Mouse (Mus musculus) ES-Bruce4 (cell line): ENCODE results near the gene Gja4. TPM values are rescaled to one million over a fixed set of nuclear protein-coding genes. Genes with fewer than 3 reads are reported as not detected.
A peak's percentile ranks its signal among the peaks of the same experiment; 100 is the strongest.

Source experiments
- H3K27ac ChIP-seq: 2 replicates; pipeline ENCODE4 v1.5.1; 2012; ENCODE audit warnings: low read length, inconsistent platforms; ENCODE audit not compliant: insufficient read depth
- H3K27me3 ChIP-seq: 2 replicates; pipeline ENCODE4 v1.6.1; 2012; ENCODE audit warnings: mild to moderate bottlenecking, low read length, inconsistent platforms; ENCODE audit not compliant: control insufficient read depth, poor library complexity, insufficient read depth, severe bottlenecking
- H3K36me3 ChIP-seq: 2 replicates; pipeline ENCODE4 v1.6.1; 2012; ENCODE audit warnings: inconsistent platforms, mild to moderate bottlenecking, low read length, moderate library complexity; ENCODE audit not compliant: control insufficient read depth, poor library complexity, insufficient read depth, severe bottlenecking
- H3K4me1 ChIP-seq: one replicate; pipeline ENCODE4 v1.8.1; 2011; ENCODE audit warnings: low read length; ENCODE audit not compliant: control insufficient read depth, insufficient read depth
- H3K4me3 ChIP-seq: 2 replicates; pipeline ENCODE4 v1.5.1; 2011; ENCODE audit warnings: low read depth, mild to moderate bottlenecking, low read length
- H3K9ac ChIP-seq: 2 replicates; pipeline ENCODE4 v1.6.1; 2012; ENCODE audit warnings: low read depth, mild to moderate bottlenecking, inconsistent platforms; ENCODE audit not compliant: poor library complexity, severe bottlenecking
- H3K9me3 ChIP-seq: replicated peaks from 2 replicates; pipeline ENCODE4 v1.6.1; 2012; ENCODE audit warnings: mild to moderate bottlenecking, low read length, inconsistent platforms; ENCODE audit not compliant: control insufficient read depth, poor library complexity, insufficient read depth, severe bottlenecking
- CTCF ChIP-seq: IDR thresholded peaks from one replicate; pipeline ENCODE4 v1.8.1; 2011; ENCODE audit warnings: low read depth, low read length
- EP300 ChIP-seq: IDR thresholded peaks from 2 replicates; pipeline ENCODE4 v1.6.1; 2011; ENCODE audit warnings: low read depth, low read length; ENCODE audit not compliant: insufficient read depth
- POLR2A ChIP-seq: IDR thresholded peaks from one replicate; pipeline ENCODE4 v1.8.1; 2011; ENCODE audit warnings: low read length; ENCODE audit not compliant: insufficient read depth
- polyA plus RNA-seq: library from polyadenylated mRNA; stranded (reverse); fragments of >200 nt; gene quantifications from 2 replicates; pipeline ENCODE4 v1.2.4, GENCODE M21; 2011; ENCODE audit warnings: low read depth; ENCODE audit not compliant: missing spikeins, insufficient read depth, insufficient read length

Gene Gja4
- polyA plus RNA-seq, 1 experiment = 1.4 TPM

GRCm38 (mm10) chr4:127334870-127335504, 21.1 kb upstream of the Gja4 start:
- H3K27me3 ChIP-seq = no peaks in the 10 kb centered on the region
- H3K9me3 ChIP-seq = no peaks in the 10 kb centered on the region
- H3K27ac ChIP-seq = peak overlapping the region; percentile 34; the same call in 1 of the 2 replicates
- no peaks in the 10 kb centered on the region for H3K36me3 ChIP-seq
- H3K9ac ChIP-seq = no peak overlapping the region
- peaks cover 7% of the 10 kb centered on the region for H3K4me1 ChIP-seq
- TF ChIP-seq CTCF = no peak
- peak; percentile 84 for TF ChIP-seq EP300
- no peak for TF ChIP-seq POLR2A
- H3K4me3 ChIP-seq = no peak overlapping the region

DNA sequence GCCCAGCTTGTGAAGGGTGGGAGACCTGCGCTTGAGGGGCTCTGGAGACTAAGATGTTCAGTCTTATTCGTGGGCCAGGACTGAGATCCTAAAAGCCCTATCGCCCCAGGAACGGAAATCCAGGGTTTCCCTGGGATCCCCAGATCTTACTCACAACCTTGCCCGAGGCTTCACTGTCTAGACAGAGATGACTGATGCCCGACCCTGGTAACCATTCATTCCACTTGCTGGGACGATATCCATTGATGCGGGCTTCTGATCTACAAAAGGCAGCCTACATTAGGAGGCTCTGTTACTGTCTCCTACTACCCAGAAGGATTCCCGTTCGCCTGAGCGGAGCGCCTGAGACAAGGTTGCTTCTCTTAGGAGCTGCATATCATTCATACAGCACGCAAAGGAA, 17.3 kb upstream of the Gja4 start:
- TF ChIP-seq CTCF (no peak), EP300 (no peak), POLR2A (no peak)
- peaks cover 1% of the 10 kb centered on the region for H3K4me1 ChIP-seq
- peak overlapping the region; percentile 0; the same call in 1 of the 2 replicates for H3K27ac ChIP-seq
- peak overlapping the region; percentile 69 for H3K4me3 ChIP-seq
- H3K9ac ChIP-seq = peak overlapping the region; percentile 93
- H3K9me3 ChIP-seq = no peaks in the 10 kb centered on the region
- H3K27me3 ChIP-seq = no peaks in the 10 kb centered on the region
- peaks cover 4% of the 10 kb centered on the region for H3K36me3 ChIP-seq

GRCm38 (mm10) chr4:127330181-127331100, 16.6 kb upstream of the Gja4 start, which contains the start of gene Gjb3:
Gene Gjb3 (minus strand): TSS chr4:127330844.
- Histone ChIP-seq H3K27me3 (no peaks in the 10 kb centered on the region), H3K9me3 (no peaks in the 10 kb centered on the region), H3K27ac (peak within 1 kb of the TSS; percentile 97), H3K4me1 (peaks cover under 1% of the 10 kb centered on the region), H3K4me3 (peak within 1 kb of the TSS; percentile 69), H3K36me3 (peaks cover 12% of the 10 kb centered on the region), H3K9ac (peak within 1 kb of the TSS; percentile 93)
- no peak for TF ChIP-seq POLR2A
- no peak for TF ChIP-seq CTCF
- peak; percentile 73 for TF ChIP-seq EP300

- H3K36me3 ChIP-seq = peaks cover 15% of the 10 kb centered on the region
- H3K9me3 ChIP-seq = no peaks in the 10 kb centered on the region
- TF ChIP-seq CTCF (no peak), EP300 (no peak), POLR2A (no peak)
- H3K4me3 ChIP-seq = peak overlapping the region; percentile 69
- H3K27ac ChIP-seq = peak overlapping the region; percentile 97
- H3K27me3 ChIP-seq = no peaks in the 10 kb centered on the region
- no peaks in the 10 kb centered on the region for H3K4me1 ChIP-seq
- peak overlapping the region; percentile 93 for H3K9ac ChIP-seq
Measured at GRCm38 (mm10) chr4:127329751-127330150, 15.9 kb upstream of the Gja4 start.

GRCm38 (mm10) chr4:127329046-127329445, 15.2 kb upstream of the Gja4 start:
- Histone ChIP-seq H3K36me3 (peaks cover 15% of the 10 kb centered on the region), H3K9me3 (no peaks in the 10 kb centered on the region), H3K27me3 (no peaks in the 10 kb centered on the region), H3K27ac (peak overlapping the region; percentile 97), H3K4me3 (peak overlapping the region; percentile 69), H3K4me1 (peaks cover 4% of the 10 kb centered on the region), H3K9ac (peak overlapping the region; percentile 93)
- TF ChIP-seq CTCF (no peak), POLR2A (peak; percentile 48), EP300 (0 out of 2 replicates have a peak, but pooled peaks have one; percentile 10)
